Mouse (Mus musculus): ENCODE measurements around the gene Tefm. TPM values are rescaled to one million over a fixed set of nuclear protein-coding genes. Genes with fewer than 3 reads are reported as not detected.

Gene Tefm
- polyA plus RNA-seq, 1 experiment, result 4.3 TPM

- DNase-seq, result no peak
- TF ChIP-seq POLR2A (IDR thresholded peaks at IDR 0.05; ENCODE audit: borderline replicate concordance, extremely low read depth, low read depth, low read length) (no peak), CTCF (IDR thresholded peaks at IDR 0.05; ENCODE audit: insufficient read depth, low read length) (no peak)
- Histone ChIP-seq H3K4me1 (ENCODE audit: control insufficient read depth, insufficient read depth, low read length) (no peaks in the 10 kb centered on the region), H3K4me3 (replicated peaks; ENCODE audit: extremely low read depth, low read depth, low read length) (no peak overlapping the region)
- 48% methylated on average over 1 of the region's 1 CpGs for WGBS
Measured at GRCm38 (mm10) chr11:80132050-80132449, 9.9 kb downstream of the Tefm start.

- no peak for DNase-seq
- WGBS, result 50% methylated on average over 1 of the region's 1 CpGs
- TF ChIP-seq POLR2A (IDR thresholded peaks at IDR 0.05; ENCODE audit: borderline replicate concordance, extremely low read depth, low read depth, low read length), result no peak
- H3K4me1 ChIP-seq (ENCODE audit: control insufficient read depth, insufficient read depth, low read length), result no peaks in the 10 kb centered on the region
- no peak overlapping the region for H3K4me3 ChIP-seq (replicated peaks; ENCODE audit: extremely low read depth, low read depth, low read length)
Measured at GRCm38 (mm10) chr11:80116411-80116810, 25.6 kb downstream of the Tefm start.

- no peak overlapping the region for H3K4me3 ChIP-seq (replicated peaks; ENCODE audit: extremely low read depth, low read depth, low read length)
- 83% methylated on average over 1 of the region's 1 CpGs for WGBS
- no peaks in the 10 kb centered on the region for H3K4me1 ChIP-seq (ENCODE audit: control insufficient read depth, insufficient read depth, low read length)
- no peak for DNase-seq
- no peak for TF ChIP-seq CTCF (IDR thresholded peaks at IDR 0.05; ENCODE audit: insufficient read depth, low read length)
- TF ChIP-seq POLR2A (IDR thresholded peaks at IDR 0.05; ENCODE audit: borderline replicate concordance, extremely low read depth, low read depth, low read length), result no peak
Measured at GRCm38 (mm10) chr11:80104407-80104806, 37.6 kb downstream of the Tefm start.

GRCm38 (mm10) chr11:80101298-80101697, 40.7 kb downstream of the Tefm start:
- DNase-seq, result no peak
- Histone ChIP-seq H3K4me3 (replicated peaks; ENCODE audit: extremely low read depth, low read depth, low read length) (no peak overlapping the region), H3K4me1 (ENCODE audit: control insufficient read depth, insufficient read depth, low read length) (no peaks in the 10 kb centered on the region)
- TF ChIP-seq CTCF (IDR thresholded peaks at IDR 0.05; ENCODE audit: insufficient read depth, low read length) (no peak), POLR2A (IDR thresholded peaks at IDR 0.05; ENCODE audit: borderline replicate concordance, extremely low read depth, low read depth, low read length) (no peak)
- WGBS, result 89% methylated on average over 6 of the region's 6 CpGs

- TF ChIP-seq CTCF (IDR thresholded peaks at IDR 0.05; ENCODE audit: insufficient read depth, low read length) (no peak), POLR2A (IDR thresholded peaks at IDR 0.05; ENCODE audit: borderline replicate concordance, extremely low read depth, low read depth, low read length) (no peak)
- WGBS, result 88% methylated on average over 3 of the region's 3 CpGs
- H3K4me1 ChIP-seq (ENCODE audit: control insufficient read depth, insufficient read depth, low read length), result no peaks in the 10 kb centered on the region
- DNase-seq, result no peak
- no peak overlapping the region for H3K4me3 ChIP-seq (replicated peaks; ENCODE audit: extremely low read depth, low read depth, low read length)
Measured at GRCm38 (mm10) chr11:80098444-80099056, 43.4 kb downstream of the Tefm start.

- TF ChIP-seq POLR2A (IDR thresholded peaks at IDR 0.05; ENCODE audit: borderline replicate concordance, extremely low read depth, low read depth, low read length), result no peak
- TF ChIP-seq CTCF (IDR thresholded peaks at IDR 0.05; ENCODE audit: insufficient read depth, low read length), result no peak
- H3K4me1 ChIP-seq (ENCODE audit: control insufficient read depth, insufficient read depth, low read length), result peaks cover 6% of the 10 kb centered on the region; the same call in 1 of the 2 replicates
- 48% methylated on average over 3 of the region's 3 CpGs for WGBS
- H3K4me3 ChIP-seq (replicated peaks; ENCODE audit: extremely low read depth, low read depth, low read length), result no peak overlapping the region
- DNase-seq, result no peak
Measured at GRCm38 (mm10) chr11:80090555-80091164, 51.3 kb downstream of the Tefm start.

- Histone ChIP-seq H3K4me1 (ENCODE audit: control insufficient read depth, insufficient read depth, low read length) (peaks cover 8% of the 10 kb centered on the region; the same call in 1 of the 2 replicates), H3K4me3 (replicated peaks; ENCODE audit: extremely low read depth, low read depth, low read length) (peak overlapping the region; percentile 88)
- no peak for TF ChIP-seq POLR2A (IDR thresholded peaks at IDR 0.05; ENCODE audit: borderline replicate concordance, extremely low read depth, low read depth, low read length)
- TF ChIP-seq CTCF (IDR thresholded peaks at IDR 0.05; ENCODE audit: insufficient read depth, low read length), result no peak
- DNase-seq, result no peak
- under 1% methylated on average over 14 of the region's 14 CpGs for WGBS
Measured at GRCm38 (mm10) chr11:80089817-80090214, 52.2 kb downstream of the Tefm start.

- DNase-seq, result peak; percentile 89
- Histone ChIP-seq H3K4me1 (ENCODE audit: control insufficient read depth, insufficient read depth, low read length) (peaks cover 8% of the 10 kb centered on the region; the same call in 1 of the 2 replicates), H3K4me3 (replicated peaks; ENCODE audit: extremely low read depth, low read depth, low read length) (peak within 1 kb of the TSS; percentile 88)
- WGBS, result 3% methylated on average over 57 of the region's 57 CpGs
- TF ChIP-seq CTCF (IDR thresholded peaks at IDR 0.05; ENCODE audit: insufficient read depth, low read length) (no peak), POLR2A (IDR thresholded peaks at IDR 0.05; ENCODE audit: borderline replicate concordance, extremely low read depth, low read depth, low read length) (no peak)
Measured at GRCm38 (mm10) chr11:80088917-80089816, 52.8 kb downstream of the Tefm start, which contains the start of gene Atad5. Gene Atad5, plus strand, starts transcription at chr11:80089400.

- 8% methylated on average over 5 of the region's 5 CpGs for whole genome bisulfite sequencing
- no peak for TF ChIP-seq POLR2A (IDR thresholded peaks at IDR 0.05; ENCODE audit: borderline replicate concordance, extremely low read depth, low read depth, low read length)
- peak; percentile 94 for TF ChIP-seq CTCF (IDR thresholded peaks at IDR 0.05; ENCODE audit: insufficient read depth, low read length)
- DNase-seq, result peak; percentile 80
- Histone ChIP-seq H3K4me3 (replicated peaks; ENCODE audit: extremely low read depth, low read depth, low read length) (no peak overlapping the region), H3K4me1 (ENCODE audit: control insufficient read depth, insufficient read depth, low read length) (peaks cover 8% of the 10 kb centered on the region; the same call in 1 of the 2 replicates)
Measured at GRCm38 (mm10) chr11:80086844-80087243, 55.1 kb downstream of the Tefm start.

Other genes starting within 250 kb of the Tefm start
- gene Utp6, start 179.8 kb downstream of the Tefm start, polyA plus RNA-seq (2012; rRNA removed), result 3.8 and 6.9 TPM in 2 replicates
- 3.3 and 5.1 TPM in 2 replicates for gene Suz12, start 149.1 kb downstream of the Tefm start, polyA plus RNA-seq (2012; rRNA removed)
- gene Crlf3, start 61.2 kb downstream of the Tefm start, polyA plus RNA-seq (2012; rRNA removed), result 19.2 and 26.0 TPM in 2 replicates
- 0.25 and 0.44 TPM in 2 replicates for gene Atad5, start 52.8 kb downstream of the Tefm start, polyA plus RNA-seq (2012; rRNA removed)
- 7.0 and 18.2 TPM in 2 replicates for gene Adap2, start 11.9 kb upstream of the Tefm start, polyA plus RNA-seq (2012; rRNA removed)
- gene Rnf135, start 41.7 kb upstream of the Tefm start, polyA plus RNA-seq (2012; rRNA removed), result 8.1 and 9.4 TPM in 2 replicates
- 8.7 and 14.9 TPM in 2 replicates for gene Rhot1, start 66.8 kb upstream of the Tefm start, polyA plus RNA-seq (2012; rRNA removed)
- 2.7 and 2.9 TPM in 2 replicates for gene Rhbdl3, start 158.7 kb upstream of the Tefm start, polyA plus RNA-seq (2012; rRNA removed)
- 5.1 and 5.6 TPM in 2 replicates for gene 5730455P16Rik, start 235.9 kb upstream of the Tefm start, polyA plus RNA-seq (2012; rRNA removed)
- gene Zfp207, start 241.1 kb upstream of the Tefm start, polyA plus RNA-seq (2012; rRNA removed), result 72.8 and 104 TPM in 2 replicates